In the genomic region with DNA sequence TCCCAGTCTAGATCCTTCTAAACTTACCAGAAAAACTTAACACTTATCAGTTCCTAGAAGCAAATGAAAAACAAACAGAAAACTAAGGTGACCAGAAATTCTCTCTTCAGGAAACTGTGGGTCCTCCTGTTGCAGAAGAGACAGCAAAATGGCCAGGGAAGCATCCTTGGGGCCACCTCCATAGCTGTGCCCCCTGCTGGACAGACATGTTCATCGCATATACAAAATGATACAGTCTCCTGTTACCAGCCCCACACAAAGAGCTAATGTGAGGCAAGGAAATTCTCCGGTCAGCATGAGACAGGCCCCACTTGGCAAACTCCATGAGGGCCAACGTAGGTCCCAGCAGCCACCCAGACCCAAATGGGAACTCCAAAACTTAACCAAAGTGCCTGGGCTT, we compare ENCODE assay signal across 9 mouse cellular contexts.
DNase-seq lines count a peak whose midpoint lies in the region; ATAC-seq and TF ChIP-seq lines count a peak whose summit lies in the region.
"Had no signal": no experiment of that assay in that cellular context is flagged by ENCODE, and none has a peak within 500 bp of the region (broad histone marks: within the 10 kb centered on the region; RNA-seq: fewer than 3 reads in every experiment).

No protein-coding gene starts in this region.

- no peaks in the 10 kb centered on the region for H3K9me3 ChIP-seq in hindbrain, postnatal 0 days (ENCODE audit: low read length)
- no peaks in the 10 kb centered on the region for H3K9me3 ChIP-seq in hindbrain, embryonic 13.5 days
- H3K9me3 ChIP-seq in hindbrain, embryonic 11.5 days (ENCODE audit: control insufficient read depth, low read length), result no peaks in the 10 kb centered on the region
- H3K9me3 ChIP-seq: heart, embryonic 10.5 days had no signal

- no peaks in the 10 kb centered on the region for H3K4me1 ChIP-seq in hindbrain, postnatal 0 days (ENCODE audit: insufficient read depth, low read length)
- no peaks in the 10 kb centered on the region for H3K4me1 ChIP-seq in hindbrain, embryonic 13.5 days (replicated peaks)
- no peaks in the 10 kb centered on the region for H3K4me1 ChIP-seq in hindbrain, embryonic 11.5 days (replicated peaks; ENCODE audit: control insufficient read depth, insufficient read depth, low read length)
- H3K4me1 ChIP-seq: heart, embryonic 10.5 days had no signal

- DNase-seq in hindbrain, postnatal 0 days (ENCODE audit: low spot score), result no peak
- DNase-seq in B cell, adult 2 months, result peak; percentile 34 to 39
- DNase-seq in NIH3T3 (ENCODE audit: low read depth) (peak; percentile 38), MN1 (ENCODE audit: low spot score) (no peak)
- peak; percentile 17 for DNase-seq in forelimb bud, embryonic 11.5 days (ENCODE audit: low read depth, low spot score)
- no peak for DNase-seq in right cerebral cortex, postnatal 4 days
- no peak for DNase-seq in hindbrain, embryonic 11.5 days (ENCODE audit: low spot score)

- no peaks in the 10 kb centered on the region for H3K27me3 ChIP-seq in hindbrain, postnatal 0 days (ENCODE audit: insufficient read depth, low read length)
- no peaks in the 10 kb centered on the region for H3K27me3 ChIP-seq in hindbrain, embryonic 13.5 days
- H3K27me3 ChIP-seq in hindbrain, embryonic 11.5 days (ENCODE audit: control insufficient read depth, insufficient read depth, low read length), result no peaks in the 10 kb centered on the region

- H3K9ac ChIP-seq in hindbrain, postnatal 0 days (replicated peaks; ENCODE audit: low read length), result no peak overlapping the region
- H3K9ac ChIP-seq in hindbrain, embryonic 13.5 days, result no peak overlapping the region
- H3K9ac ChIP-seq in hindbrain, embryonic 11.5 days (ENCODE audit: low read depth, low read length), result no peak overlapping the region

- no peak overlapping the region for H3K27ac ChIP-seq in hindbrain, postnatal 0 days
- H3K27ac ChIP-seq in hindbrain, embryonic 13.5 days, result no peak overlapping the region
- no peak overlapping the region for H3K27ac ChIP-seq in hindbrain, embryonic 11.5 days (ENCODE audit: low read depth, low read length)
- H3K27ac ChIP-seq: heart, embryonic 10.5 days had no signal

- peak; percentile 53 for TF ChIP-seq CTCF in hindbrain, postnatal 0 days (IDR thresholded peaks at IDR 0.05; ENCODE audit: low read depth)

- H3K36me3 ChIP-seq in hindbrain, postnatal 0 days (ENCODE audit: insufficient read depth, low read length), result no peaks in the 10 kb centered on the region
- no peaks in the 10 kb centered on the region for H3K36me3 ChIP-seq in hindbrain, embryonic 13.5 days
- no peaks in the 10 kb centered on the region for H3K36me3 ChIP-seq in hindbrain, embryonic 11.5 days (ENCODE audit: control insufficient read depth, insufficient read depth, low read length)

- H3K4me3 ChIP-seq in hindbrain, postnatal 0 days (ENCODE audit: low read length), result no peak overlapping the region
- no peak overlapping the region for H3K4me3 ChIP-seq in hindbrain, embryonic 13.5 days
- H3K4me3 ChIP-seq in hindbrain, embryonic 11.5 days (ENCODE audit: low read depth, low read length), result no peak overlapping the region
- H3K4me3 ChIP-seq: heart, embryonic 10.5 days had no signal

- 45% methylated on average over 3 of the region's 3 CpGs for WGBS in hindbrain, postnatal 0 days
- 52% methylated on average over 3 of the region's 3 CpGs for WGBS in hindbrain, embryonic 13.5 days
- WGBS in hindbrain, embryonic 11.5 days, result 42% methylated on average over 3 of the region's 3 CpGs

- no peak overlapping the region for H3K4me2 ChIP-seq in hindbrain, postnatal 0 days (ENCODE audit: low read depth, low read length)
- no peak overlapping the region for H3K4me2 ChIP-seq in hindbrain, embryonic 13.5 days
- no peak overlapping the region for H3K4me2 ChIP-seq in hindbrain, embryonic 11.5 days (replicated peaks; ENCODE audit: low read depth, low read length)

- ATAC-seq in hindbrain, postnatal 0 days, result no peak
- ATAC-seq in hindbrain, embryonic 13.5 days (ENCODE audit: low FRiP score), result no peak
- ATAC-seq in hindbrain, embryonic 11.5 days (ENCODE audit: low FRiP score), result no peak

Comparison
In these comparisons a context has a peak if more than half of its experiments do, and no peak if none do; other contexts are left out.
1. DNase-seq: peak in B cell, adult 2 months (2 of 2), NIH3T3 (single experiment) and forelimb bud, embryonic 11.5 days (single experiment); none in hindbrain, postnatal 0 days (single experiment), right cerebral cortex, postnatal 4 days (single experiment), MN1 (single experiment) and hindbrain, embryonic 11.5 days (single experiment).